Mouse (Mus musculus): ENCODE data around the gene Adipor1. TPM values are rescaled to one million over a fixed set of nuclear protein-coding genes. Genes with fewer than 3 reads are reported as not detected.
"Not testable (repeated sequence)": the region's sequence is repeated elsewhere in the genome, so short reads cannot be mapped to it uniquely, and the experiment has no call there.

Gene Adipor1
- total RNA-seq, 2 experiments from 2014 or later = 60.6 to 63.8 TPM

DNA sequence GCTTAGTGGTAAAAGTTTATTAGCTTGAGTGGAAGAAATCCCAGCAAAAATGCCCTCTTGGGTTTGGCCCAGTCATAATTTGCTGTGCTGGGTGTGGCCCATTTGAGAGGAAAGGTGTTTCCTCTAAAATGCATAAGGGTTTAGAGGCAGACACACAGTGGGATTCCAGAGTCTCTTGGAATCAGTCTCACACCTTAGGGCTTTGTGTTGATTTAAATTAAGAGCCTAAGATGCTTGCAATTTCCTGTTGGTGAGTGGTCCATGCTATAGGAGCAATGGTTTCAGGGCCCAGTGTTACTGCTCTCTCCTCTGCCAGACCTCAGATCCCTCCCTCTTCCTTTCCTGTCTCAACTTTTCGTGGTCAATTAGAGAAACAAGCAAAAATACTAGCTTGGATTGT is 4.0 kb downstream of the Adipor1 start:
- DNase-seq (ENCODE audit: low spot score in 2 of 2) = no peak

GRCm38 (mm10) chr1:134419751-134420458 is 4.7 kb downstream of the Adipor1 start:
- no peak for DNase-seq (ENCODE audit: low spot score in 2 of 2)

- DNase-seq (ENCODE audit: low spot score in 2 of 2) = no peak
Measured at GRCm38 (mm10) chr1:134423911-134424310, 8.7 kb downstream of the Adipor1 start.

- no peak for DNase-seq (ENCODE audit: low spot score in 2 of 2)
Measured at GRCm38 (mm10) chr1:134426289-134426688, 11.1 kb downstream of the Adipor1 start.

DNA sequence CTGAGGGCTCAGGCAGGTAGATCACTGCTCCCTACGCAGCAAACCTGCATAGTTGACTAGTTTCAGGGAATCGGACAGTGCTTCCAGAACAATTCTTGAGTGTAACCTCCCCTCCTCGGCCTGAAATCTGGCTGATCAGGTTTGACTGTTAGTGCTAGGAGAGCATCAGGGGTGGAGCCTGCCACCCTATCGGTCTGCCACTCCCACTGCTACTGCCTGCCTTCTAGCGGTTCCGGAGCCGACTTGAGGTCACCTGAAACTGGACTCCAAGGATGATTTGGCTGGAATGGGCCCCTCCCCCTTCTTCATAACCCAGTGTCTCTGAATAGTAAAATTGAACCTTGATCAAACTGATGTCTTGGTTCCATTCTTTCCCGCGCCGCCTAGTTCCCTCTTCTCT is 17.8 kb downstream of the Adipor1 start:
- no peak for DNase-seq (ENCODE audit: low spot score in 2 of 2)

- no peak for DNase-seq (ENCODE audit: low spot score in 2 of 2)
Measured at GRCm38 (mm10) chr1:134433473-134433872, 18.3 kb downstream of the Adipor1 start.

- no peak for DNase-seq (ENCODE audit: low spot score in 2 of 2)
Measured at GRCm38 (mm10) chr1:134435414-134435813, 20.2 kb downstream of the Adipor1 start.

DNA sequence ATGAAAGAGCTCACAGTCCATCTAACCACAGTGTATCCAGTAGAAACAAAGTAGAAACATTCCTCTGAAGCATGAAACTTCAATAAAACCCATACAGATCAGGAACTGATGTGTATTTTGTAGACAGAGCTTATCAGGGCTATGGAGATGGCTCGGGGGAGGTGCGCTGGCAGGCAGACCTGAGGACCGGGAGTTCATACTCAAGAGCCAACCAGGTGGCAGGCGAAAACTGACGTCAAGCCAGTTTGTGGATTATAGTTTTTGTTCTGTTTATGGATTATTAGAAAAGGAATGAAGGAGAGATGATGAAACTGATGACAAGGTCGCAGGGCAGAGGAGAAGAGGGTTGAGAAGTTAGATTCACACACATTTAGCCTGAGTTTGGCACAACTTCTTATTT is 25.3 kb downstream of the Adipor1 start:
- no peak for DNase-seq (ENCODE audit: low spot score in 2 of 2)

DNA sequence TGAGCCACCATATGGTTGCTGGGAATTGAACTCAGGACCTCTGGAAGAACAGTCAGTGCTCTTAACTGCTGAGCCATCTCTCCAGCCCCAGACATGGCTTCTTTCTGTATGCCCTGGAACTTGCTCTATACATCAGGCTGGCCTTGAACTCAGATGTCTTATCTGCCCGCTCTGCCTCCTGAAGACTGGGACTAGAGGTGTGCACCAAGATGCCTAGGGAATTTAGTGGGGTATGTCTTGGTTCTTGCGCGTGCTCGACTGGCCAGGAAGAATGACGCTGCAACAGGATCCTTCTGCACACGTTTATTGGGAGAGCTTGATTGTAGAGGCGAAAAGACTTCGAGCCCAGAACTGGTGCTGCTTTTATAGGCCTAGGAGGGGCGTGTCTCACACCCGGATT is 26.6 kb downstream of the Adipor1 start:
- not testable (repeated sequence) for DNase-seq (ENCODE audit: low spot score in 2 of 2)

DNA sequence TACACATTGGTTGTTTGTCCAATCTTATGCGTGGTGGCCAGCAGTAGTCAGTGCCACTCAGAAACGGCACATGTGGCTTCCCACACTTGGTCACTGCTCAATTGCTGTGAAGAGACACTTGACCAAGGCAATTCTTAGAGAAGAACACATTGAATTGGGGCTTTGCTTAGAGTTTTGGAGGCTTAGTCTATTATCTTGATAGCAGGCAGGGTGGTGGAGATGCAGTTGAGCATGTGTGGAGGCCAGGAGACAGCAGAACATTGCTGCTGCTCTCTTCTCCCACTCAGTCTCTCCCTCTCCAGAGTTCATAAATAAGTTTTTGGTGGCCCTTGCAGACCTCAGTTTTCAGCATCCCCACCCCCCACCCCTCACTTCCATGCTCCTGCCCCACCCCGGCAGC is 27.2 kb downstream of the Adipor1 start:
- no peak for DNase-seq (ENCODE audit: low spot score in 2 of 2)

DNA sequence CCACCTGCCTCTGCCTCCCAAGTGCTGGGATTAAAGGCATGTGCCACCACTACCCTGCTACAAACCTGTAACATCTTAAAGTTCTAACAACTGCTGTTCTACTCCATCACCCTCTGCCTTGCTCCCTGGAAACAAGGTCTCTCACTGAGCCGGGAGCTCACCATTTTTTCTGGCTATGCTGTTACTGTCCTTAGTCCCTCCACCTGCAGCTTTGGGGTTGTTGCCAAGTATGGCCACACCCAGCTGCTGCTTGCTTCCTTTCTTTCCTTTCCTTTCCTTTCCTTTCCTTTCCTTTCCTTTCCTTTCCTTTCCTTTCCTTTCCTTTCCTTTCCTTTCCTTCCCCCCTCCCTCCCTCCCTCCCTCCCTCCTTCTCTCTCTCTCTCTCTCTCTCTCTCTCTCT is 28.1 kb downstream of the Adipor1 start:
- DNase-seq (ENCODE audit: low spot score in 2 of 2) = not testable (repeated sequence)

DNA sequence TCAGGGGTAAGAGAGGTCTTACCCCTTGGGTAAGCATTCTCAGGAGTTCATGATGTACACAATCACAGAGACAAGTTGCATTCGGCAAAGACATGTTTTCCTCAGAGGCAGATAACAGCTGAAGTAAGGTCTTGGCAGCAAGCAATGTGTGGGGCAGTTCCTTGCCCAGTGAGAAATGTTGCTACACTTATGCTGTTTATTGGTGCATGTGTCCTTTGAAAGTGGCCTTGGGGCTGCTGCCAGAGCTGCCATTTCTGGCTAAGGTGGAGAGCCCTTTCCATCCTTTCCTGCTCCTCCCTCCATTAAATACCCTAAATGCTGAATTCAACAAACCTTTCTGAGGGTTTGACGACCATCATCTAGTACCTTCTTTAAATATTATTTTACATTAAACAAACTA is 30.2 kb downstream of the Adipor1 start:
- no peak for DNase-seq (ENCODE audit: low spot score in 2 of 2)

DNA sequence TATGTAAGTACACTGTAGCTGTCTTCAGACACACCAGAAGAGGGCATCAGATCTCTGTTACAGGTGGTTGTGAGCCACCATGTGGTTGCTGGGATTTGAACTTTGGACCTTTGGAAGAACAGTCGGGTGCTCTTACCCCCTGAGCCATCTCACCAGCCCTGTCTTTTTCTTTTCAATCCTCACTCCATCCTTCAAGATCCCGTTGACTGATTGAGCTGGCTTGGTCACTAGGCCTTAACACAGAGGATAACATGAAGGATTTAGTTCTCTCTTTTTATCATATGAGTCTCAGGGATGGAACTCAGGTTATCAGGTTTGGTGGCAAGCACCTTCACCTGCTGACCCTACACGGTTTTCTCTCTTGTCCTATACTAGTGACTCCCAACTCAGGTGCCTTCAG is 33.4 kb downstream of the Adipor1 start:
- not testable (repeated sequence) for DNase-seq (ENCODE audit: low spot score in 2 of 2)

GRCm38 (mm10) chr1:134450201-134450600 is 35.0 kb downstream of the Adipor1 start:
- no peak for DNase-seq (ENCODE audit: low spot score in 2 of 2)

DNA sequence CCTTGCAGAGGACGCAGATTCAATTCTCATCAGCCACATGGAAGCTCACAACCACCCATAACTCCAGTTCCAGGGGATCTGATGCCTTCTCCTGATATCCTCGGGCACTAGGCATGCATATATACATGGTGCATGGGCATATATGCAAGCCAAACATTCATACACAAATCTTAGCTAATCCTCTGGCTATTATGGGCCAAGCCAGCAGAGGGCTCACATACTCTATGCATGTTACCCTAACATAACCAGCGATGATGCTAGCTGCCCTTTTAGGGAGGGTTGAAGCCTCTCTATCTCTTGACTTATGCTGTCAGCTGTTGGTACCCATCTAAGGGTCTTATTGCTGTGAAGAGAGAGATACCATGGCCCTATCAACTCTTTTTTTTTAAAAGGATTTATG is 35.8 kb downstream of the Adipor1 start:
- DNase-seq (ENCODE audit: low spot score in 2 of 2) = peak; percentile 37 to 44

DNA sequence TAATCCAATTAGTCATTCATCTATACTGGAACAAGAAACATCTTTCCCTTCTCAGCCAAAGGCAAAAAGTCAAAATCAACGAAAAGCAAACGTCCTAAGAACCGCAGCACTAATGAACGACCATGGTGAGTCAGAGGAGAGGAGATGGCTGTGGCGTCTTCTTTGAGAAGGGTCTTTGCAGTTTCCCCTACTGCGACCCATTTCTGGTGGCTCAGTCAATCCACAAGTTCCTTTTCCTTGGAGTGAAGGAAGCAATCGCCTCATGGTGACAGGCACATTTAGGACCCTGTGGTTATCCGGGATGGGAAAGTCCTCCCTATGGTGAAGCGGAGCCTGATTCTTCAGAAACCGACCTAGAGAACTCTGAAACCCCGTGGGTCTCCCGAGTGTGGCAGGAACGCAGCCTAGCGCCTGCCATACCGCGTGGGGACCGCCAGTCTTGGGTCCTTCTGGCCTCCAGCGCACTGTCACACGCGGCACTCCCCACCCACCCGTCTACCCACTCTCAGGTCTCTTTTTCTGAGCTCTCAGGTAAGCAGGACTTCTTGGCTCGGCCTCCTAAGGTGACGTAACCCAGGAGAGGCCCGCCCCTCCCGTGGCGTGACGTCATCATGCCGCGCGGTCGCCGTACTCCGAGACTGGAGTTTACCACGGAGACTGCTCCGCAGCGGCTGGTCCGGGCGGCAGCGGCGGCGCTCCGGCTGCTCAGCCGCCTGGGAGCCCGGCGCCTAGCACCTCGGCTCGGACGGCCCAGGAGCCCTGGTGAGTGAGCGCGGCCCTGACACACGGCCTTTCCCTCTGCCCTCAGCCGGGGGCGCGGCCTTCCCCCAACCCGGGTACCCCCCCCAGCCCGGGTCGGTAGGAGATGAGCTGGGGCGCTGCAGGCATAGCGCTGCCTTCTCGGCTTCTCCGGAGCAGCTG is 40.0 kb downstream of the Adipor1 start, which contains the start of gene Klhl12:
Gene Klhl12 (plus strand): TSS at position 628 of the 921 bp plus-strand sequence.
- peak; percentile 94 to 96 for DNase-seq (ENCODE audit: low spot score in 2 of 2)

DNA sequence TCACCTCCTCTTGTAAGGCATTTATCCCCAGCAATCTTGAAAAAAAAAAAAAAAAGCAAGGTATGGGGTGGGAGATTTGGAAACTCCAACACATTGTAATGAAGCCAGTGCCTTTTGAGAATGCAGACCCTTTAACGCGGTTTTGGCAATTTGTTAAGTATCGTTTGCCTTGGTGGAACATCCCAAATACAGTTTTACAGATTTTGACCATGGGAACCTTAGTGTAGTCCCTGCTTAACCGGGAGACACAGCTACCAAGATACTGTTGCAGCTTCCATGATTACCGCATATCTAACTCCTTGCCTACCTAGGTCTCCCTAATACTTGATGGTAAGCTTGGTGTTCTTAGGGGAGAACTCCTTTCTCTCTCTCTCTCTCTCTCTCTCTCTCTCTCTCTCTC is 40.9 kb downstream of the Adipor1 start:
- no peak for DNase-seq (ENCODE audit: low spot score in 2 of 2)

DNA sequence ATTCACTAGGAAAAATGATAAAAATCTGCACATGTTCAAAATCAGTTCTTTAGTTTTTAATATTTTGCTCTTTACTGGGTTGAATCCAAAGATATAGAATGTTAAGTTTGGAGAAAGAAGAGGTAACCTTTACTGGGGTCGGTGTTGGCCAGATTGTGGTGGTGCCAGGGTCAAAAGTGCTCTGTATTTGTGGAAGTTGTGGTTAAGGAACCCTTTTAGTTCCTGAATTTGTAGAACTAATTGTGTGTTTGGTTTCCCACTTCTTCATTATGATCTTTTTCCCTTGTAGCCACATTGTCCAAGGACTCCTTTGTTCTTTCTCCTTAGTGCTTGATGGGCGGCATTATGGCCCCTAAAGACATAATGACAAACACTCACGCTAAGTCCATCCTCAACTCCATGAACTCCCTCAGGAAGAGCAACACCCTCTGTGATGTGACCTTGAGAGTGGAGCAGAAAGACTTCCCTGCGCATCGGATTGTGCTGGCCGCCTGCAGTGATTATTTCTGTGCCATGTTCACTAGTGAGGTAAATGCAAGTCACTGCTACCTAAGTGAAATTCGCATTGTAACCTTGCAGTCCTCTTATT is 43.1 kb downstream of the Adipor1 start:
- DNase-seq (ENCODE audit: low spot score in 2 of 2) = no peak

DNA sequence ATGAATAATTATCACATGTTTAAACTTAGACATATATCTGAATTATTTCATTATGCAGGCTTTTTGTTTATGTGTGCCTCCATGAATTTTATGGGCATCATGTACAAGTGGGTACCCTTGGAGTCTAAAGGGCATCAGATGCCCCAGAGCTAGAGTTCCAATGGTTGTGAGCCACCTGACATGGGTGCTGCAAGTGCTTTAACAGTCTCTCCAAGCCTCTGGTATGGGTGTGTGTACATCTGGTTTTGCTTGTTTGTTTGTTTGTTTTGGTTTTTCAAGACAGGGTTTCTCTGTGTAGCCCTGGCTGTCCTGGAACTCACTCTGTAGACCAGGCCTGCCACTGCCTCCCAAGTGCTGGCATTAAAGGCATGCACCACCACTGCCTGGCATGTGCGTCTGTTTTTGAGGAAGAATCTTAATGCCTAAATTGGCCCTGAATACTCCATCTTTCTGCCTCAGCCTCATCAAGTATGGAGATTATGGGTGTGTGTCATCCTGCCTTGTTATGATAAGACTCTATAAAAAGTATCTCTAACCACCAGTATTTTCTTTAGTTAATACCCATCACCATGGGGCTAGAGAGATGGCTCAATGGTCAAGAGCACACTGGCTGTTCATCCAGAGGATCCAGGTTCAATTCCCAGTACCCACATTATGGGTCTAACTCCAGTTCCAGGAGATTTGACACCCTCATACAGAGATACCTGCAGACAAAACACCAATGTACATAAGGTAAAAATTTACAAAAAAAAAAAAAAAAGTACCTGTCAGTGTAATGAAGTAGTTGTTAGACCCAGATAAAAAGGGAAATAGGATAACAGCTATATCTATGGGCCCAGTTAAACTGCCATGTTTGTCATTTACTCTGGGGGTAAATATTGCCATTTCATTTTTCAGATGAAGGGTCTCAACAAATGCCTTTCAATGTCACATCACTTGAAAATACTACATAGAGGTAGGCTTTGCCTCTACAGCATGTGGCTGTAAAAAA is 45.4 kb downstream of the Adipor1 start:
- DNase-seq (ENCODE audit: low spot score in 2 of 2) = no peak

Measured in layer of hippocampus, postnatal 10 days (tissue).